Mouse (Mus musculus) heart, adult 9 months (tissue): ENCODE results near the gene Plk5.
A peak's percentile ranks its signal among the peaks of the same experiment; 100 is the strongest.

Source experiments
- DNase-seq, 2 experiments: peaks; one replicate each; pipeline ENCODE4 v3.0.0; 2022; ENCODE audit warnings: low spot score in 2 of 2

Plk5 gene

GRCm38 (mm10) chr10:80357336-80357735 lies 1.1 kb downstream of the Plk5 start:
- no peak for DNase-seq

GRCm38 (mm10) chr10:80357994-80358639 lies 1.9 kb downstream of the Plk5 start:
- DNase-seq = no peak

- no peak for DNase-seq
Measured at GRCm38 (mm10) chr10:80363734-80364133, 7.5 kb downstream of the Plk5 start.

GRCm38 (mm10) chr10:80365736-80366135 lies 9.5 kb downstream of the Plk5 start:
- DNase-seq = no peak

- no peak for DNase-seq
Measured at GRCm38 (mm10) chr10:80367954-80368353, 11.7 kb downstream of the Plk5 start.

- DNase-seq = no peak
Measured at GRCm38 (mm10) chr10:80368392-80368791, 12.1 kb downstream of the Plk5 start.

GRCm38 (mm10) chr10:80369995-80370747 lies 13.9 kb downstream of the Plk5 start:
- no peak for DNase-seq

GRCm38 (mm10) chr10:80371411-80371966 lies 15.2 kb downstream of the Plk5 start:
- no peak for DNase-seq

- DNase-seq = no peak
Measured at GRCm38 (mm10) chr10:80371983-80372382, 15.7 kb downstream of the Plk5 start.

GRCm38 (mm10) chr10:80372706-80373105 lies 16.4 kb downstream of the Plk5 start:
- no peak for DNase-seq

GRCm38 (mm10) chr10:80374063-80374462 lies 17.8 kb downstream of the Plk5 start:
- peak in 1 of 2 experiments; percentile 65 for DNase-seq

GRCm38 (mm10) chr10:80376160-80376559 lies 19.9 kb downstream of the Plk5 start:
- peak; percentile 59 to 82 for DNase-seq

- no peak for DNase-seq
Measured at GRCm38 (mm10) chr10:80377716-80378115, 21.5 kb downstream of the Plk5 start.

GRCm38 (mm10) chr10:80382641-80383365 lies 26.5 kb downstream of the Plk5 start:
- no peak for DNase-seq

GRCm38 (mm10) chr10:80383431-80383830 lies 27.2 kb downstream of the Plk5 start:
- no peak for DNase-seq

GRCm38 (mm10) chr10:80384115-80384639 lies 27.9 kb downstream of the Plk5 start:
- DNase-seq = no peak

- DNase-seq = no peak
Measured at GRCm38 (mm10) chr10:80384709-80385108, 28.4 kb downstream of the Plk5 start.

- DNase-seq = no peak
Measured at GRCm38 (mm10) chr10:80385310-80385709, 29.1 kb downstream of the Plk5 start.

- DNase-seq = no peak
Measured at GRCm38 (mm10) chr10:80385811-80386734, 29.8 kb downstream of the Plk5 start.

GRCm38 (mm10) chr10:80386735-80387471 lies 30.6 kb downstream of the Plk5 start:
- no peak for DNase-seq
